Mouse (Mus musculus): ENCODE measurements at regions not wholly inside any gene's neighbourhood (a gene's known extent, or its start where the extent isn't known, plus 50 kb on each side); places are given as distances from the start of the nearest gene placed in this dataset.

- H3K4me1 ChIP-seq (replicated peaks; ENCODE audit: control insufficient read depth, insufficient read depth, low read length), result no peaks in the 10 kb centered on the region
- no peak overlapping the region for H3K4me3 ChIP-seq (ENCODE audit: low read depth, low read length)
- H3K27me3 ChIP-seq (replicated peaks; ENCODE audit: control insufficient read depth, insufficient read depth, low read length), result no peaks in the 10 kb centered on the region
- H3K4me2 ChIP-seq (replicated peaks; ENCODE audit: low read depth), result no peak overlapping the region
- no peak for TF ChIP-seq CTCF (IDR thresholded peaks at IDR 0.05; ENCODE audit: low read depth)
- WGBS, result 73% methylated on average over 2 of the region's 2 CpGs
- H3K27ac ChIP-seq (ENCODE audit: low read depth, low read length), result no peak overlapping the region
- H3K9me3 ChIP-seq (ENCODE audit: control insufficient read depth), result no peaks in the 10 kb centered on the region
- ATAC-seq, result no peak
- H3K9ac ChIP-seq (ENCODE audit: low read depth, low read length), result no peak overlapping the region
- no peaks in the 10 kb centered on the region for H3K36me3 ChIP-seq (ENCODE audit: control insufficient read depth, insufficient read depth)
Measured at GRCm38 (mm10) chr6:108973701-108974100, 145.3 kb downstream of the Edem1 start.

GRCm38 (mm10) chr6:108989506-108989905 is 161.1 kb downstream of the Edem1 start:
- TF ChIP-seq CTCF (IDR thresholded peaks at IDR 0.05; ENCODE audit: low read depth), result no peak
- no peak for ATAC-seq
- no peak overlapping the region for H3K9ac ChIP-seq (ENCODE audit: low read depth, low read length)
- no peak overlapping the region for H3K4me3 ChIP-seq (ENCODE audit: low read depth, low read length)
- H3K27me3 ChIP-seq (replicated peaks; ENCODE audit: control insufficient read depth, insufficient read depth, low read length), result no peaks in the 10 kb centered on the region
- H3K4me1 ChIP-seq (replicated peaks; ENCODE audit: control insufficient read depth, insufficient read depth, low read length), result no peaks in the 10 kb centered on the region
- 80% methylated on average over 4 of the region's 4 CpGs for WGBS
- H3K9me3 ChIP-seq (ENCODE audit: control insufficient read depth), result no peaks in the 10 kb centered on the region
- no peak overlapping the region for H3K27ac ChIP-seq (ENCODE audit: low read depth, low read length)
- no peak overlapping the region for H3K4me2 ChIP-seq (replicated peaks; ENCODE audit: low read depth)
- no peaks in the 10 kb centered on the region for H3K36me3 ChIP-seq (ENCODE audit: control insufficient read depth, insufficient read depth)

- Histone ChIP-seq H3K4me1 (replicated peaks; ENCODE audit: control insufficient read depth, insufficient read depth, low read length) (no peaks in the 10 kb centered on the region), H3K27me3 (replicated peaks; ENCODE audit: control insufficient read depth, insufficient read depth, low read length) (no peaks in the 10 kb centered on the region), H3K4me2 (replicated peaks; ENCODE audit: low read depth) (no peak overlapping the region), H3K9ac (ENCODE audit: low read depth, low read length) (no peak overlapping the region), H3K4me3 (ENCODE audit: low read depth, low read length) (no peak overlapping the region), H3K27ac (ENCODE audit: low read depth, low read length) (no peak overlapping the region), H3K36me3 (ENCODE audit: control insufficient read depth, insufficient read depth) (no peaks in the 10 kb centered on the region), H3K9me3 (ENCODE audit: control insufficient read depth) (no peaks in the 10 kb centered on the region)
- TF ChIP-seq CTCF (IDR thresholded peaks at IDR 0.05; ENCODE audit: low read depth), result no peak
- 55% methylated on average over 3 of the region's 3 CpGs for WGBS
- no peak for ATAC-seq
Measured at GRCm38 (mm10) chr6:108993743-108994142, 165.3 kb downstream of the Edem1 start.

- H3K36me3 ChIP-seq (ENCODE audit: control insufficient read depth, insufficient read depth), result no peaks in the 10 kb centered on the region
- no peak overlapping the region for H3K27ac ChIP-seq (ENCODE audit: low read depth, low read length)
- H3K4me3 ChIP-seq (ENCODE audit: low read depth, low read length), result no peak overlapping the region
- no peaks in the 10 kb centered on the region for H3K4me1 ChIP-seq (replicated peaks; ENCODE audit: control insufficient read depth, insufficient read depth, low read length)
- no peak overlapping the region for H3K9ac ChIP-seq (ENCODE audit: low read depth, low read length)
- no peak overlapping the region for H3K4me2 ChIP-seq (replicated peaks; ENCODE audit: low read depth)
- H3K9me3 ChIP-seq (ENCODE audit: control insufficient read depth), result no peaks in the 10 kb centered on the region
- ATAC-seq, result no peak
- TF ChIP-seq CTCF (IDR thresholded peaks at IDR 0.05; ENCODE audit: low read depth), result no peak
- no peaks in the 10 kb centered on the region for H3K27me3 ChIP-seq (replicated peaks; ENCODE audit: control insufficient read depth, insufficient read depth, low read length)
- WGBS, result 64% methylated on average over 2 of the region's 2 CpGs
Measured at GRCm38 (mm10) chr6:109004443-109004842, 176.0 kb downstream of the Edem1 start.

GRCm38 (mm10) chr6:109009364-109009763 is 180.9 kb downstream of the Edem1 start:
- no peak overlapping the region for H3K27ac ChIP-seq (ENCODE audit: low read depth, low read length)
- H3K4me2 ChIP-seq (replicated peaks; ENCODE audit: low read depth), result no peak overlapping the region
- H3K9me3 ChIP-seq (ENCODE audit: control insufficient read depth), result no peaks in the 10 kb centered on the region
- H3K9ac ChIP-seq (ENCODE audit: low read depth, low read length), result no peak overlapping the region
- no peaks in the 10 kb centered on the region for H3K4me1 ChIP-seq (replicated peaks; ENCODE audit: control insufficient read depth, insufficient read depth, low read length)
- no peaks in the 10 kb centered on the region for H3K27me3 ChIP-seq (replicated peaks; ENCODE audit: control insufficient read depth, insufficient read depth, low read length)
- no peak for TF ChIP-seq CTCF (IDR thresholded peaks at IDR 0.05; ENCODE audit: low read depth)
- 94% methylated on average over 3 of the region's 3 CpGs for WGBS
- no peaks in the 10 kb centered on the region for H3K36me3 ChIP-seq (ENCODE audit: control insufficient read depth, insufficient read depth)
- H3K4me3 ChIP-seq (ENCODE audit: low read depth, low read length), result no peak overlapping the region
- no peak for ATAC-seq

- Histone ChIP-seq H3K27me3 (replicated peaks; ENCODE audit: control insufficient read depth, insufficient read depth, low read length) (no peaks in the 10 kb centered on the region), H3K27ac (ENCODE audit: low read depth, low read length) (no peak overlapping the region), H3K4me1 (replicated peaks; ENCODE audit: control insufficient read depth, insufficient read depth, low read length) (no peaks in the 10 kb centered on the region), H3K9ac (ENCODE audit: low read depth, low read length) (no peak overlapping the region), H3K9me3 (ENCODE audit: control insufficient read depth) (no peaks in the 10 kb centered on the region), H3K4me3 (ENCODE audit: low read depth, low read length) (no peak overlapping the region), H3K36me3 (ENCODE audit: control insufficient read depth, insufficient read depth) (no peaks in the 10 kb centered on the region), H3K4me2 (replicated peaks; ENCODE audit: low read depth) (no peak overlapping the region)
- TF ChIP-seq CTCF (IDR thresholded peaks at IDR 0.05; ENCODE audit: low read depth), result no peak
- 77% methylated on average over 4 of the region's 4 CpGs for WGBS
- ATAC-seq, result no peak
Measured at GRCm38 (mm10) chr6:109009793-109010192, 181.4 kb downstream of the Edem1 start.

- H3K36me3 ChIP-seq (ENCODE audit: control insufficient read depth, insufficient read depth), result no peaks in the 10 kb centered on the region
- H3K9ac ChIP-seq (ENCODE audit: low read depth, low read length), result no peak overlapping the region
- no peak for TF ChIP-seq CTCF (IDR thresholded peaks at IDR 0.05; ENCODE audit: low read depth)
- H3K27ac ChIP-seq (ENCODE audit: low read depth, low read length), result no peak overlapping the region
- no peak for ATAC-seq
- no peaks in the 10 kb centered on the region for H3K27me3 ChIP-seq (replicated peaks; ENCODE audit: control insufficient read depth, insufficient read depth, low read length)
- no peaks in the 10 kb centered on the region for H3K9me3 ChIP-seq (ENCODE audit: control insufficient read depth)
- no peak overlapping the region for H3K4me3 ChIP-seq (ENCODE audit: low read depth, low read length)
- H3K4me2 ChIP-seq (replicated peaks; ENCODE audit: low read depth), result no peak overlapping the region
- no peaks in the 10 kb centered on the region for H3K4me1 ChIP-seq (replicated peaks; ENCODE audit: control insufficient read depth, insufficient read depth, low read length)
- 96% methylated on average over 2 of the region's 2 CpGs for WGBS
Measured at GRCm38 (mm10) chr6:109019731-109020130, 191.3 kb downstream of the Edem1 start.
